Mouse (Mus musculus): ENCODE results near the gene Fcgr4. TPM values are rescaled to one million over a fixed set of nuclear protein-coding genes. Genes with fewer than 3 reads are reported as not detected.

Fcgr4 gene
- total RNA-seq, 4 experiments from 2014 or later, result 0.30 to 0.72 (median 0.43) TPM; not detected in 1

Small RNA genes lying within 50 kb of the gene (microRNA-seq; reads per million reads assigned to microRNA genes)
- gene Gm27552 (0 reads per million in 2 experiments), gene Mir6546 (0 reads per million in 2 experiments)

Other genes starting within 250 kb of the Fcgr4 start
- gene Atf6, start 151.1 kb upstream of the Fcgr4 start, total RNA-seq (2022), result 10 to 100 TPM; 51.3 to 62.1 (median 55.1) TPM
- gene Gm26620, start 133.9 kb upstream of the Fcgr4 start, total RNA-seq (2022), result under 1 TPM in 3 of 4 experiments, not detected in 1; 0.46 to 0.87 (median 0.48) TPM
- gene Dusp12, start 133.4 kb upstream of the Fcgr4 start, total RNA-seq (2022), result 10 to 100 TPM; 17.1 to 23.1 (median 19.1) TPM
- 1 to 10 TPM in 3 of 4 experiments, under 1 TPM in 1; 0.46 to 1.3 (median 1.1) TPM for gene Fcrlb, start 106.0 kb upstream of the Fcgr4 start, total RNA-seq (2022)
- not detected for gene Fcrla, start 91.3 kb upstream of the Fcgr4 start, total RNA-seq (2022)
- gene Fcgr2b, start 42.4 kb upstream of the Fcgr4 start, total RNA-seq (2022), result 10 to 100 TPM in 2 of 4 experiments, 1 to 10 TPM in 2; 4.8 to 24.1 (median 10.7) TPM
- 10 to 100 TPM; 10.6 to 36.7 (median 22.6) TPM for gene Fcgr3, start 46.0 kb downstream of the Fcgr4 start, total RNA-seq (2022)
- gene Cfap126, start 95.0 kb downstream of the Fcgr4 start, total RNA-seq (2022), result 1 to 10 TPM; 1.0 to 1.8 (median 1.2) TPM
- gene Sdhc, start 131.7 kb downstream of the Fcgr4 start, total RNA-seq (2022), result 100 to 1,000 TPM; 196 to 228 (median 209) TPM
- gene Mpz, start 131.8 kb downstream of the Fcgr4 start, total RNA-seq (2022), result under 1 TPM; 0.30 to 0.53 (median 0.35) TPM
- 100 to 1,000 TPM; 165 to 185 (median 176) TPM for gene Pcp4l1, start 177.3 kb downstream of the Fcgr4 start, total RNA-seq (2022)
- under 1 TPM; 0.14 to 0.55 (median 0.31) TPM for gene Nr1i3, start 195.1 kb downstream of the Fcgr4 start, total RNA-seq (2022)
- gene Tomm40l, start 203.6 kb downstream of the Fcgr4 start, total RNA-seq (2022), result 10 to 100 TPM; 70.2 to 87.9 (median 76.7) TPM
- gene Apoa2, start 206.1 kb downstream of the Fcgr4 start, total RNA-seq (2022), result 1 to 10 TPM; 1.7 to 2.8 (median 2.6) TPM
- 10 to 100 TPM in 3 of 4 experiments, 1 to 10 TPM in 1; 9.1 to 63.9 (median 28.2) TPM for gene Fcer1g, start 215.4 kb downstream of the Fcgr4 start, total RNA-seq (2022)
- 10 to 100 TPM; 13.0 to 14.1 (median 13.3) TPM for gene Adamts4, start 231.5 kb downstream of the Fcgr4 start, total RNA-seq (2022)
- 100 to 1,000 TPM; 285 to 306 (median 298) TPM for gene Ndufs2, start 232.5 kb downstream of the Fcgr4 start, total RNA-seq (2022)

Data from left cerebral cortex, adult 8-10 months (tissue).